Mouse (Mus musculus) forebrain, embryonic 13.5 days (tissue): Measurements from ENCODE around the gene Ppm1l. TPM values are rescaled to one million over a fixed set of nuclear protein-coding genes. Genes with fewer than 3 reads are reported as not detected.
"Not testable (repeated sequence)": the region's sequence is repeated elsewhere in the genome, so short reads cannot be mapped to it uniquely, and the experiment has no call there.

Source experiments
- ATAC-seq: fragments of 200-750 bp; cut with Nextera tagmentation; 2 replicates; pipeline ENCODE4 v1.8.0; 2017
- H3K27ac ChIP-seq: fragments of 300-500 bp; sonication (generic); 2 replicates; pipeline ENCODE4 v1.5.1; 2015; ENCODE audit warnings: inconsistent platforms, mild to moderate bottlenecking, moderate library complexity
- H3K27me3 ChIP-seq: fragments of 300-500 bp; sonication (generic); 2 replicates; pipeline ENCODE4 v1.6.1; 2015; ENCODE audit warnings: mild to moderate bottlenecking, inconsistent platforms
- H3K36me3 ChIP-seq: fragments of 300-500 bp; sonication (generic); 2 replicates; pipeline ENCODE4 v1.6.1; 2015; ENCODE audit warnings: mild to moderate bottlenecking, inconsistent platforms; ENCODE audit not compliant: poor library complexity, severe bottlenecking
- H3K4me1 ChIP-seq: fragments of 300-500 bp; sonication (generic); 2 replicates; pipeline ENCODE4 v1.6.1; 2015; ENCODE audit warnings: inconsistent platforms
- H3K4me2 ChIP-seq: fragments of 300-500 bp; sonication (generic); 2 replicates; pipeline ENCODE4 v1.6.1; 2015; ENCODE audit warnings: inconsistent platforms, mild to moderate bottlenecking, moderate library complexity
- H3K4me3 ChIP-seq: fragments of 300-500 bp; sonication (generic); 2 replicates; pipeline ENCODE4 v1.5.1; 2015; ENCODE audit warnings: mild to moderate bottlenecking, inconsistent platforms
- H3K9ac ChIP-seq: fragments of 300-500 bp; sonication (generic); 2 replicates; pipeline ENCODE4 v1.6.1; 2015; ENCODE audit warnings: mild to moderate bottlenecking, inconsistent platforms
- H3K9me3 ChIP-seq: fragments of 300-500 bp; sonication (generic); replicated peaks from 2 replicates; pipeline ENCODE4 v1.6.1; 2016; ENCODE audit warnings: inconsistent platforms
- WGBS: fragments of 180-500 bp; shearing (Covaris S2); methylation state at CpG from one replicate; pipeline ENCODE4 v1.1.7; 2015; 5-methylcytosine and 5-hydroxymethylcytosine counted together
- polyA plus RNA-seq: library from polyadenylated mRNA; unstranded; fragments of >200 nt; fragmentation: Nextera tagmentation; extraction: Ambion mirVana; gene quantifications from 2 replicates; pipeline ENCODE4 v1.2.1, GENCODE M21; 2015

The Ppm1l gene
- polyA plus RNA-seq, 1 experiment from 2014 or later = 21.1 TPM

DNA sequence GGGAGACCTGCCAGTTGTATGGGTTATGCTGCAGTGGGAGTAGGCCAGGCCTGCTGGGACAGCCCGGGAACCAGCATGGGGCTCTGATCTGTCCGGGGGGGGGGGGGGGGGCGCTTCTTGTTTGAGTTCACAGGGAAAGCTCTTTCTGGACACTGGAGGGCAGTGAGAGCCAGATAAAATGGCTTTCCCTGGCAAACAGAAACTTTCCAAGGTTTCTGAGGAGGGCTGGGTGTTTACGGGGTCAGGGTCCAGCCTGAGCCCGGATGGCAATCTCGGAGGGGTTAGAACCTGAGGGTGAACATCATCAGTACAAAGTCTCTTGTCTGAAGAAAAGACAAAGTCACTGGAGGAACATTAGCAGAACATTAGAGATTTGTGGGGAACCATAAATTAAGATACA is 246.7 kb downstream of the Ppm1l start:
- Histone ChIP-seq H3K9me3 (no peaks in the 10 kb centered on the region), H3K36me3 (no peaks in the 10 kb centered on the region), H3K27ac (no peak overlapping the region), H3K27me3 (no peaks in the 10 kb centered on the region), H3K4me1 (peaks cover 4% of the 10 kb centered on the region; the same call in 1 of the 2 replicates), H3K4me2 (no peak overlapping the region), H3K9ac (no peak overlapping the region), H3K4me3 (no peak overlapping the region)
- WGBS = 85% methylated on average over 6 of the region's 6 CpGs
- no peak for ATAC-seq

DNA sequence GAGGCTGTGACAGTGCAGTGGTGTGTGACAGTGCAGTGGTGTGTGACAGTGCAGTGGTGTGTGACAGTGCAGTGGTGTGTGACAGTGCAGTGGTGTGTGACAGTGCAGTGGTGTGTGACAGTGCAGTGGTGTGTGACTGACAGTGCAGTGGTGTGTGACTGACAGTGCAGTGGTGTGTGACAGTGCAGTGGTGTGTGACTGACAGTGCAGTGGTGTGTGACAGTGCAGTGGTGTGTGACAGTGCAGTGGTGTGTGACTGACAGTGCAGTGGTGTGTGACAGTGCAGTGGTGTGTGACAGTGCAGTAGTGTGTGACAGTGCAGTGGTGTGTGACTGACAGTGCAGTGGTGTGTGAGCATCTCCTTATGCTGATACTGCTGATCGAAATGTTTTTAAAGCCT is 248.9 kb downstream of the Ppm1l start:
- H3K9me3 ChIP-seq, H3K27ac ChIP-seq, H3K4me1 ChIP-seq, H3K27me3 ChIP-seq, H3K4me2 ChIP-seq, ATAC-seq, H3K36me3 ChIP-seq, H3K9ac ChIP-seq, H3K4me3 ChIP-seq: not testable (repeated sequence)
- WGBS = 94% methylated on average over 1 of the region's 1 CpGs

DNA sequence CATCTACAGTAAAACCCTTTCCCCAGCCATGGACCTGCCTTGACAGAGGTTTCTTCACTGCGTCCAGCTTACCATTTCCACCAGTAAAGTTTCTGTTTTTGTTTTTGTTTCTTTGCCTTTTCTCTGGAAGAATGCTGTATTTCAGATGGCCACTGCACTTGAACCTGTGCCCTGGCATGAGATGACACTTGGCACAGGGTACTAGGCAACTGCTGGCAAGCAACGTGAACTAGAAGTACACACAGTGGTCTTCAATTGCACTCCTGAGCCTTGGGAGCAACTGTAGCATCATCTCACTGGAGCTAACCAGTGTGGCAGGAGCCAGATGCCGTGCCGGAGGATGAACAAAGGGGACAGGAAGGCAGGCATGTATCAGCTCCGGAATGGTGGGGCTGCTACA is 255.9 kb downstream of the Ppm1l start:
- Histone ChIP-seq H3K27ac (no peak overlapping the region), H3K4me1 (no peaks in the 10 kb centered on the region), H3K4me2 (no peak overlapping the region), H3K36me3 (peaks cover 30% of the 10 kb centered on the region), H3K27me3 (no peaks in the 10 kb centered on the region), H3K9ac (no peak overlapping the region), H3K4me3 (no peak overlapping the region), H3K9me3 (no peaks in the 10 kb centered on the region)
- no peak for ATAC-seq
- WGBS = 87% methylated on average over 5 of the region's 5 CpGs

DNA sequence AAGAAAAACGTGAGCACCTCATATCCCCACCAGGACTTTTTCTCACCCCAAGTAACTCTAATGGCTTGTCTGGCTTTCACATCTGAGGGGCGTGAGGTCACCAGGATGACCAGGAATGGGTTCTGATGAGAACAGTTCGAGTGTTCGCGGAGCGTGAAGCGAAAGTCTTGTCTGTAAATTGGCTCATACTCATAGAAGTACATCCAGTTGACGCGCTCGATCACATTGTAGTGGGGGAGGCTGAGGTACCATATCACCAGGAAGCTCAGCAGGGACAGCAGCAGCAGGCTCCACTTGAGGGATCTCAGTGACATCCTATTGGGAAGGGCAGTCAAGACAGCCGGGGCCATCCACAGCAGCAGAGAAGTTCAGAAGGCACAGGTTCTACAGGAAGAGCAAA is 258.9 kb downstream of the Ppm1l start:
- no peak for ATAC-seq
- Histone ChIP-seq H3K4me1 (no peaks in the 10 kb centered on the region), H3K9ac (no peak overlapping the region), H3K27me3 (no peaks in the 10 kb centered on the region), H3K4me3 (no peak overlapping the region), H3K9me3 (no peaks in the 10 kb centered on the region), H3K36me3 (peaks cover 36% of the 10 kb centered on the region), H3K4me2 (no peak overlapping the region), H3K27ac (no peak overlapping the region)
- WGBS = 95% methylated on average over 11 of the region's 11 CpGs

DNA sequence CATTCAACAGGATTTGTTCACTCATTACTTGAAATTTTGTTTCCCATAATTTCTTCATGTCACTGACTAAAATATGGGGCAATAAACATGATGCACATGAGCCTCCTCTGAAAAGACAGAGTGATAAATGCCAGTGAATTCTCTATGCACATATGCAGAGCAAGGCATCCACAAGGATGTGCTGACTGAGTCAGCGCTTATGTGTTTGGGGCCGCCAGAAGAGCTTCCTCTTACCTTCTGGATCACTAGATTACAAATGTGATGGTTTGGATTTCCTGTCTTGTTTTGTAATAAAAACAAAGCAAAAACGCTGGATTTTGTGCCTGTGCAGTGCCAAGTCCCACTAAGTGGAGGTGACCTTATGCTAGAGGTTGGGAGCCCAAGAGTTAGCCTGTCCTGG is 260.1 kb downstream of the Ppm1l start:
- Histone ChIP-seq H3K27ac (no peak overlapping the region), H3K27me3 (no peaks in the 10 kb centered on the region), H3K4me1 (no peaks in the 10 kb centered on the region), H3K36me3 (peaks cover 37% of the 10 kb centered on the region), H3K4me2 (no peak overlapping the region), H3K4me3 (no peak overlapping the region), H3K9ac (no peak overlapping the region), H3K9me3 (no peaks in the 10 kb centered on the region)
- no peak for ATAC-seq
- WGBS = 89% methylated on average over 3 of the region's 3 CpGs

DNA sequence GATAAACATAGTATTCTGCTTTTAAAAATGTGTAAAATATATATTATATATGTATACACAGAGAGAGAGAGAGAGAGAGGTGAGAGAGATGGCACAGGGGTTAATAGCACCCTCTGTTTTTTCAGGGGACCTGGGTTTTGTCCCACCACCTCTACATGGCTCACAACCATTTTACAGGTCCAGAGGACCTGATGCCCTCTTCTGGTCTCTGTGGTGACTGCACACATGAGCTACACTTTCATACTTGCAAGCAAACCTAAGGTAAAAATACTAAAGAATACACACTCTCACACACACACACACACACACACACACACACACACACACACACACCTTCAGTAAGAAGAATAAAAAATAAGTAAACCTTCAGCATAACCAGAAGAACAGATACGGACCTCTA is 262.1 kb downstream of the Ppm1l start:
- Histone ChIP-seq H3K4me1 (no peaks in the 10 kb centered on the region), H3K9me3 (no peaks in the 10 kb centered on the region), H3K4me3 (no peak overlapping the region), H3K36me3 (peaks cover 39% of the 10 kb centered on the region), H3K27me3 (no peaks in the 10 kb centered on the region), H3K9ac (no peak overlapping the region), H3K4me2 (no peak overlapping the region), H3K27ac (no peak overlapping the region)
- WGBS = 91% methylated on average over 1 of the region's 1 CpGs
- no peak for ATAC-seq

DNA sequence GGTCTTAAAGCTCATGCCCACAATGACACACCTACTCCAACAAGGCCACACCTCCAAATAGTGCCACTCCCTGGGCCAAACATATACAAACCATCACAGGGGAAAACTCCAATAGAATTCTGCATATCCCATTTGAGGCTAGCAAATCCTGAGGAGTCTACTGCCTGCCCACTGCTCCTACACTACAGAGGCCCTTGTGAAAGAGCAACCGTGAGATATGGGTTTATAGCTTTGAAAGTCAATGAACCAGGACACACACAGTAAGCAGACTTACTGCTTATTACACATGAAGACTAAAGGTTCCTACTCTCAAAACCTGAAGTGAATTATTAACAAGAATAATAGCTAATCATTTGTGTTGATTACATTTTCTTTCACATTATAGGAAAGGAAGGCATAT is 267.1 kb downstream of the Ppm1l start:
- no peak for ATAC-seq
- no peak overlapping the region for H3K4me2 ChIP-seq
- WGBS = 91% methylated on average over 1 of the region's 1 CpGs
- H3K9me3 ChIP-seq = no peaks in the 10 kb centered on the region
- no peak overlapping the region for H3K27ac ChIP-seq
- H3K27me3 ChIP-seq = no peaks in the 10 kb centered on the region
- no peak overlapping the region for H3K9ac ChIP-seq
- H3K36me3 ChIP-seq = peaks cover 15% of the 10 kb centered on the region
- H3K4me3 ChIP-seq = no peak overlapping the region
- 0 out of 2 replicates have a peak, but pooled peaks cover 2% of the 10 kb centered on the region for H3K4me1 ChIP-seq

DNA sequence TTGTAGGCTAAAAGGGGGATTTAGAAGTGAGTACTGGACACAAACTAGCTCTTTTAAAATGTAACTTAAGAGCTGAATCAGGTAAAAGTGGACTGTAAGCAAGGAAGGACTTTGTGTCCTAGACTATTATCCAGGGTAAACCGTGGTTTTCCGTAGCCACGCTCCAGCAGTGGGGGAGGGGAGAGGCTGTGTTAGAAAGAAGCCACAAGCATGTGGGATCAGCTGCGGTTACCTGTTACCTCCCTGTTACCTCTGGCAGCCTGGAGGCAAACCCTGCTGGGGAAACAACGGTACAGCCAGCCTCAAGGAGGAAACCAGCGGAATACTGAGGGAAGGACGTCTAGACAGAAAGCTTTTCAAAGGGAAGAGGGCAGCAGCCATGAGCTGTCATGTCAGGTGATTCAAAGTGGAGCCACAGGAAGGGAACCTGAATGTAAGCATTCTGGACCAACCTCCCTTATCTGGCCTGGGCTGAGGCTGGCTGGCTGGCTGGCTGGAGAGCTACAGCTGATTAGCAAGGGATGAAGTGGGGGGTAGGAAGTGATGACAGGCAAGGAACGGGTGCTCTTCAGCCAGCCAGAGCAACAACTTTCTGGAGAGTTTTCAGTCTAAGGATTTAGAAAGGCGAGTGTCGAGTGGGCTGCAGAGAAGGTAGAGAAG is 271.6 kb downstream of the Ppm1l start:
- Histone ChIP-seq H3K4me3 (no peak overlapping the region), H3K9me3 (no peaks in the 10 kb centered on the region; the same call in 1 of the 2 replicates), H3K9ac (no peak overlapping the region), H3K4me2 (no peak overlapping the region), H3K36me3 (peaks cover 13% of the 10 kb centered on the region), H3K27ac (no peak overlapping the region), H3K27me3 (no peaks in the 10 kb centered on the region), H3K4me1 (0 out of 2 replicates have a peak, but pooled peaks cover 2% of the 10 kb centered on the region)
- no peak for ATAC-seq
- 44% methylated on average over 10 of the region's 10 CpGs for WGBS

DNA sequence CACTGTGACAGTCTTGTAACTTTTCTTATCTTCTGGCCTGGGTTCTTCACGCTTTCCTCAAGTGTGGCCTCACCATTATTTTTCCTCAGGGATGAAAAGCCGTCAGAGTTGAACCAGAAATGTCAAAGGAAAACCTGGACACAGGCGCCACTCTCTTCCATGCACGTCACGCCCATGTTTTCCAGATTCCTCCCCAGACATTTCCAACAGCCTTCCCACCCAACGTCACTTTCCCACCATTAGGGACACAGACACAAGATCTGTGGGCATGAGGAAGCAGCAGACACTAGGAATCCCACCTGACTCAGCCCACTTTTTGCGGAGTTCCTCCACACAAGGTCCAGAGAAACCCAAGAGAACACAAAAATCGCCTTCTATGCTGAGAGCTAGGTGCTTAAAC is 276.8 kb downstream of the Ppm1l start:
- Histone ChIP-seq H3K36me3 (peaks cover 15% of the 10 kb centered on the region), H3K9me3 (no peaks in the 10 kb centered on the region; the same call in 1 of the 2 replicates), H3K9ac (no peak overlapping the region), H3K4me1 (peaks cover 37% of the 10 kb centered on the region), H3K27ac (no peak overlapping the region), H3K4me2 (no peak overlapping the region), H3K27me3 (no peaks in the 10 kb centered on the region), H3K4me3 (no peak overlapping the region)
- WGBS = 91% methylated on average over 8 of the region's 8 CpGs
- ATAC-seq = no peak

DNA sequence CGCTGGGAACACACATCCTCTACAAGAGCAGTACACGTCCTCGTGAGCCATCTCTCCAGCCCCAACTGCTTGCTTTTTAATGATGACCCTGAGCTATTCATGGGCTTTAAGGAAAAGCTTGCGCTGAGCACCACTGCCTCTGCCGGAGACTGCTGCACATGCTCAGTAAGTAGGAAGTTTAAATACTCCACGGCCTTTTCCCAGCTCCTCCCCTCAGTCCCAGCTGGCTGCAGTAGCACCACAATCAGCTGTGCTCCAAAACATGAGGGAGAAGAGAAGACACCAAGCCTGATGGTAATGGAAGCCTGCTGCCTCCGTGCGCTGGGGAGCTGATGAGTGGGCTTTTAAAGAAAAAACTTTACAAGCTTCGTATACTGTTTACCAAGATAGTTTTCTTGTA is 277.4 kb downstream of the Ppm1l start:
- H3K4me3 ChIP-seq = no peak overlapping the region
- H3K9ac ChIP-seq = no peak overlapping the region
- 77% methylated on average over 9 of the region's 9 CpGs for WGBS
- no peaks in the 10 kb centered on the region for H3K27me3 ChIP-seq
- H3K4me2 ChIP-seq = no peak overlapping the region
- ATAC-seq = no peak
- H3K4me1 ChIP-seq = peaks cover 39% of the 10 kb centered on the region
- no peaks in the 10 kb centered on the region; the same call in 1 of the 2 replicates for H3K9me3 ChIP-seq
- H3K36me3 ChIP-seq = peaks cover 15% of the 10 kb centered on the region
- H3K27ac ChIP-seq = no peak overlapping the region

DNA sequence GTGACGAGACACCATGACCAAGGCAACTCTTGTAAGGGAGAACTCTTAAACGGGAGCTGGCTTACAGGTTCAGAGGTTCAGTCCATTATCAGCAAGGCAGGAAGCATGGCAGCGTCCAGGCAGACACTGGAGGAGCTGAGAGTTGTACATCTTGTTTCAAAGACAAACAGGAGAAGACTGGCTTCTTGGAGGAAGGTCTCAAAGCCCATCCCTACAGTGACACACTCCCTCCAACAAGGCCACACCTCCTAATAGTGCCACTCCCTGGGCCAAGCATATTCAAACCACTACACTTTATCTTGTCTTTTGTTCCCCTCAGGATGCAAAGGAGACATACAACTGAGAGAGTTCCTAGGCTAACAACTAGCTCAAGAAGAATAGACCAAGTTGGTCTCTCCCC is 279.5 kb downstream of the Ppm1l start:
- no peak overlapping the region for H3K4me2 ChIP-seq
- WGBS = 92% methylated on average over 3 of the region's 3 CpGs

DNA sequence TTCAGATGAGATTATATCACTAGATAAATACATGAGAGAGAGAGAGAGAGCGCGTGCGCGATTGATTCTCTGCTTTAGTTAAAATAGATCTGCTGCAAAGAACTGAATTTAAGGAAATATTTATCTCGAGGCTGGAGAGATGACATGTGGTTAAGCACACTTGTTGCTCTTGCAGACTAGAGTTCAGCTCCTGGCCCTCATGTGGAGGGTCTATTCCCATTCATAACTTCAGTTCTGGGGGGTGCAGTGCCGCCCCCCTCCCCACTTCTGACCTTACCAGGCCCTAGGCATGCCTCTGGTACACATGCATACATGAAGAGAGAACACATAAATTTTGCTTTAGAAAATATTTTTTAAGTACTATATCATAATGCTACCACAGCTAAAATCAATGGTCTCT is 280.6 kb downstream of the Ppm1l start:
- Histone ChIP-seq H3K4me3 (peak overlapping the region; percentile 75), H3K27me3 (no peaks in the 10 kb centered on the region)
- no peak for ATAC-seq

More for the DNA sequence above, 279.5 kb downstream of the Ppm1l start:
- Histone ChIP-seq H3K9me3 (no peaks in the 10 kb centered on the region), H3K9ac (no peak overlapping the region), H3K36me3 (peaks cover 5% of the 10 kb centered on the region; the same call in 1 of the 2 replicates), H3K4me3 (no peak overlapping the region), H3K27me3 (no peaks in the 10 kb centered on the region), H3K27ac (no peak overlapping the region), H3K4me1 (peaks cover 42% of the 10 kb centered on the region)
- no peak for ATAC-seq

DNA sequence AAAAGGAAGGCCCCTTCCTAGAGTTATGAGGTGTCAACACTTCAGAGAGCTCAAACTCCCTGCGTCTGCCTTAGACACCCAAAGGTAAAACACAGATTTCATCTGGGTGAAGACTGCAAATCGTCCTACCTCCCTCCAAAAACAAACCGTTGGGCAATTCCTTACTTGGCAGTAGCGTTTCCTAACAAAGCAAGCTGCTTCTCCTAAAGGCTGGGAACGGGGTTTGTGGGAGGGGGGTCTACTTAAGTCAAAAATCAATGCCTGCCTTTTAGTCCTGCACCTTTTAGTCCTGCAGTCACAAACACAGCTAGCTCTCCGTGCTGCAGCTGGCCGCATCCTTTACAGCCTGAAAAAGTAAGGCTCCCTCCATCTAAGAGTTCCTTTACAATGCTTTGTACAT is 281.2 kb downstream of the Ppm1l start:
- 4% methylated on average over 7 of the region's 7 CpGs for WGBS
- Histone ChIP-seq H3K9me3 (no peaks in the 10 kb centered on the region), H3K4me1 (peaks cover 42% of the 10 kb centered on the region), H3K27ac (peak overlapping the region; percentile 10; the same call in 1 of the 2 replicates), H3K9ac (peak overlapping the region; percentile 89), H3K27me3 (no peaks in the 10 kb centered on the region), H3K4me2 (peak overlapping the region; percentile 75), H3K4me3 (peak overlapping the region; percentile 75), H3K36me3 (0 out of 2 replicates have a peak, but pooled peaks cover 5% of the 10 kb centered on the region)
- ATAC-seq = peak; percentile 7; the same call in 1 of the 2 replicates

More for the DNA sequence above, 280.6 kb downstream of the Ppm1l start:
- H3K9ac ChIP-seq = peak overlapping the region; percentile 89
- H3K36me3 ChIP-seq = 0 out of 2 replicates have a peak, but pooled peaks cover 5% of the 10 kb centered on the region
- 86% methylated on average over 6 of the region's 6 CpGs for WGBS
- H3K4me1 ChIP-seq = peaks cover 42% of the 10 kb centered on the region
- no peaks in the 10 kb centered on the region for H3K9me3 ChIP-seq
- peak overlapping the region; percentile 75 for H3K4me2 ChIP-seq
- no peak overlapping the region for H3K27ac ChIP-seq
